Mouse (Mus musculus) lung, adult 2 months (tissue): ENCODE results near the gene Urgcp.

ENCODE experiments used
- CTCF ChIP-seq: fragments of 200-500 bp; IDR thresholded peaks from 2 replicates; pipeline ENCODE4 v1.5.1; 2011; ENCODE audit warnings: mild to moderate bottlenecking, low read length, control low read depth; ENCODE audit not compliant: insufficient read depth
- POLR2A ChIP-seq: fragments of 200-500 bp; IDR thresholded peaks from 2 replicates; pipeline ENCODE4 v1.6.1; 2011; ENCODE audit warnings: low read depth, mild to moderate bottlenecking, control low read depth, low read length, borderline replicate concordance; ENCODE audit errors: extremely low read depth

GRCm38 (mm10) chr11:5703341-5703740 is 58.8 kb downstream of the Urgcp start:
- no peak for TF ChIP-seq CTCF
- TF ChIP-seq POLR2A, result no peak
